Mouse (Mus musculus): ENCODE results near the gene Krt8. TPM values are rescaled to one million over a fixed set of nuclear protein-coding genes. Genes with fewer than 3 reads are reported as not detected.

The Krt8 gene
- total RNA-seq, 2 experiments from 2014 or later: 1.5 TPM; not detected in 1

- no peak for ATAC-seq (replicated peaks; ENCODE audit: low FRiP score, low TSS enrichment, poor library complexity, severe bottlenecking)
These were observed 20.9 kb downstream of the Krt8 start for GRCm38 (mm10) chr15:101983315-101983948.

- no peak for ATAC-seq (replicated peaks; ENCODE audit: low FRiP score, low TSS enrichment, poor library complexity, severe bottlenecking)
These were observed 23.4 kb downstream of the Krt8 start for GRCm38 (mm10) chr15:101980849-101981248.

- peak; percentile 59 for ATAC-seq (replicated peaks; ENCODE audit: low FRiP score, low TSS enrichment, poor library complexity, severe bottlenecking)
These were observed 27.1 kb downstream of the Krt8 start for GRCm38 (mm10) chr15:101977043-101977726.

DNA sequence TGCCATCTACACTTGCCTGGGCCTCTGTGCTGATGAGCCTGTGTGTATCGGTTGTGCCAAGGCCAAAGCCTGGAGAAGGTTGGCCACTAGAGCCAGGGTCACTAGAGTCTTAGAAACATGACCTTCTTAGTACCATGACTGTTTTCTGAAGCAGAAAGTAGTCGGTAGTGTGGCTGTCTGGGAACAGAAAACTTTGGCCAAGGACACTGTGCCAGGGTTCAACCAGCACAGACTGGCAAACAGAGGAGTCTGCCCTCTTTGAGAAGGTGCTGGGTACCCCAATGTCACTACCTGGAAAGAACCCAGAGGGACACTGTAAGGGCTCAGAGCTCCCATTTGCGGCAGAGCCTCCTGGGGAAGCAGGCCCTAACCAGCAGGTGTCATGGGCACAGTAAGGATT lies 27.6 kb downstream of the Krt8 start:
- no peak for ATAC-seq (replicated peaks; ENCODE audit: low FRiP score, low TSS enrichment, poor library complexity, severe bottlenecking)

DNA sequence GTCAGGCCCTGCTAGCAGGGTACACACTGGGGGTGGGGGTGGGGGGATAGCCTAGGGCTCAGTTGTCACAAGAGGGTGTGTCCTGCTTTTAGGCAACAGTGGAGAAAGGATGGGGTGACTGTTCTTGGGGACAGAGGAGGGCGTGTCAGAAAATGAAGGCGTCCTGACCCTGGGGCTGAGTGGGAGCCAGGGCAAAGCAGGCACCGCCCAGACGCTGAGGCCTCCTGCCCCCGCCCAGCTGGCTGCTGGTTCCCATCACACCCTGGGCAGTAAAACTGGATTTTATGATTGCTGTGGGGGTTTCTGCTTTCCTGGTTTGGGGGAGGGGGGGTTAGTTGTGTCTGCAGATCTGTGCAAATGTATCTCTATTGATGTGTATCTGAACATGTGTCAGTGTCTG lies 28.3 kb downstream of the Krt8 start:
- ATAC-seq (replicated peaks; ENCODE audit: low FRiP score, low TSS enrichment, poor library complexity, severe bottlenecking): peak; percentile 53

DNA sequence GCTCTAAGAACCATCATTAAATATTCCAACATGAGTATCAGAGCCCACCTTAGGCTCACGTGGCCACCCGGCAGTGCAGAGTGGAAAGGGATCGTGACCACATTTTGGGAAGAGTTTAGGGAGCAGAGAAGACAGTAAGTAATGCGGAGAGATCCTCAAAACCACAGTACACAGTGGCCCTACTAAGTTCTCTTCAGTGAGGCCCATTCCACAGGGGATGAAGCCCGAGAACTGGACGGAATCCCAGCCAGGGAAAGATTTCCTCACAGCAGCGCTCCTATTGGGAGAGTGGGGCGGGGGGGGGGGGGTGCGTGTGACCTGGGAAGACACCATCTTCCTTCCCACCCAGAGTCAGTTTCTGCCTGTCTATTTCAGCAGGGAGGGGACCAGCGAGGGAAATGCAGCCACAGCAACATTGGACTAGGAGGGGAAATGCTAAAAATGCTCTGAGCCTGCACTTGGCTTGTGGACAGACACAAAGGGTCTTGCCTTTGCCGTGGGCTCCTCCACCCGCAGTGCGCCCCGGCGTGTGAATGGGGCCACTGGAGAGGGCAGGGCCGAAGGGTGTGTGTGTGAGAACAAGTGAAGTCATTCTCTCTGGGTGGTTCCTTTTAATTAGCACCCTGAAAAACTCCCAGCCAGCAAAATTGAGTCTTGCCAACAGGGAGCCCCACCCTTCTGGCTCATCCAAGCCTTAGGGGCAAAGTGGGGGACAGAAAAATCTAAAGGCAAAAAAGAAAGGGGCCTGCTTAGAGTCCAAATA lies 30.0 kb downstream of the Krt8 start:
- ATAC-seq (replicated peaks; ENCODE audit: low FRiP score, low TSS enrichment, poor library complexity, severe bottlenecking): no peak

- peak; percentile 75 for ATAC-seq (replicated peaks; ENCODE audit: low FRiP score, low TSS enrichment, poor library complexity, severe bottlenecking)
These were observed 30.7 kb downstream of the Krt8 start for GRCm38 (mm10) chr15:101973414-101974077.

GRCm38 (mm10) chr15:101970536-101970935 lies 33.7 kb downstream of the Krt8 start:
- no peak for ATAC-seq (replicated peaks; ENCODE audit: low FRiP score, low TSS enrichment, poor library complexity, severe bottlenecking)

DNA sequence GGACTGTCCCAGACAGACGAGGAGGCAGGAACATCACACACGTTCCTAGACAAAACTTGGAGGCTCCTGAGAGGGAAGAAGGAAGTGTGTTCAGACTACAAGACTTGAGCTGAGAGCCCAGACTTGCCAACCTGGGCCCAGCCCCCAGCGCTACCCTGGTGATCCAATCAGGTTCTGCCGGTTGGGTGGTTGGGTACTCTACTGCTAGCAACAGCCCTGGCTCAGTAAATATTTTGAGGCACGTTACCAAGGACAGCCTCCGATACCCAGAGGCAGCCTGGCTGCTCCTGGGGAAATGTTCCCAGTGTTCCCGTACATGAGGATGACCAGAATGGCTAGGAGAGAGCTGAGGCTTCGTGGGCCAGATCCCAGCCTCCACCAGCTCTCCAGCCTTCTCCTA lies 37.5 kb downstream of the Krt8 start:
- no peak for ATAC-seq (replicated peaks; ENCODE audit: low FRiP score, low TSS enrichment, poor library complexity, severe bottlenecking)

DNA sequence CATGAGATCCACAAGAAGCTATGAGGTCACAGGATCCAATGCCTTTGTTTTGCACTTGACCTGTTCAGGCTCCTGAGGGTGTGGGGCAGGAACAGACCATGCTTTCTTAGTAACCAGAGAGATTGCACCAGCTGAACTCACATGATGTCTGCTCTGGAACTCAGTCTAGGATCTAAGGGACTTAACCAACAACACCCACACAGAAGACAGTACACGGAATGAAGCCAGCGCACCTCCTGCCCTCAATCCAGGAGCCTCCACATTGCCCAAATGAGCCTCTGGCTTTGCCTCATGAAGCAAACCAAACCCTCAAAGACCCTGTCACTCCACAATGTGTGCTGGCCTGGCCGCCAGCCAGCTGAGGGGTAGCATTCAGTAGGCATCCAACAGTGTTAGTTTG lies 45.4 kb downstream of the Krt8 start:
- ATAC-seq (replicated peaks; ENCODE audit: low FRiP score, low TSS enrichment, poor library complexity, severe bottlenecking): no peak

DNA sequence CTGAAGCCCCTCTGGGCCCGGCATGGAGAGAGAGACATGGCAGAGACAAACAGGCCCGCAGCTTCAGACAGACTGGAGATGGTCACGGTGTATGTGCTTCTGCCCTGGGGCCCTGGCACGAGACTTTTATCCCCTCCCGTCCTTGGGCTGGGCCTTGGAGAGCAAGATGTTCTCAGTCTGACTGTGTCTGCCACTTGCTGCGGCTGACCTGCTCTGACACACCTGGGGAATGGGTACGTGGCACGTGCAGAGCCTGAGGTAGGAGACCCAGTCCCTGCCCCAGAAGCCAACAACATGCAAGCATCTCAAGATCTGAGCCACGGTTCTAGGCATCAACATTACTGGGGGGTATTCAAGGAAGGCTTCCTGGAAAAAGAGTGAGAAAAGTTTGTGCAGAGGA lies 50.1 kb downstream of the Krt8 start, which contains the start of gene Krt78:
Krt78 (minus strand) TSS at position 101 of the 400 bp plus-strand sequence.
- no peak for ATAC-seq (replicated peaks; ENCODE audit: low FRiP score, low TSS enrichment, poor library complexity, severe bottlenecking)

DNA sequence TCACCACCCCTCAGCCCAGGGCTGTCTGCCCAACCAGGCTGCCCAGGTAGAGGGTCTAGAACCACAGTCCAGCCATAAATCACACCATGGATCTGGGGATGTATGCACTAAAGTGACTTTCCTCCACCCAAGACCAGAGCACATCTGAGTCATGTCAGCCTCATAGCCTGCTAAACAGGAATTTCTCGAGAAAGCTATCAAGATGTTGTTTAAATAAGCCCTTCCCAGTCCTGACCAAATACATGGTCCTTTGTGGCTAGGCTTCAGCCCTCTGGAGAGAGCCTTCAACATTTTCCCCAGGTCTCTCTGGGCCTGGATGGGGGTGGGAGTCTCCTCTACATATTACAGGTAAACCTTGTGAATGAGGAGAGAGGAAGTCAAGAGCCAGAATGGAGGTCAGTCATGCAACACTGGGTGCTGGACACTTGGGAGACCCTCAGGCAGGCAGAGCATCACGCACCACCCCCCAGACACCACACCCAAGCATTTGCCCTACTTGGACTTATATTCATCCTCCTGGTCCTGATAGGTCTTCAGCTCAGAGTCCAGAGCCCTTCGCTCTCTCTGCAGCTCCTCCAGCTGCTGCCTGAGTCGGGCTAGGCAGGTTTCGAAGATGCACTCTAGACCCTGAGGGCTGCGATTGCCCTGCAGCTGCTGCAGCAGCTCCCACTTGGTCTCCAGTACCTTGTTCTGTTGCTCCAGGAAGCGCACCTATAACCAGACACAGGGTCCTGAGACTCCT lies 51.4 kb downstream of the Krt8 start:
- no peak for ATAC-seq (replicated peaks; ENCODE audit: low FRiP score, low TSS enrichment, poor library complexity, severe bottlenecking)

Other genes starting within 250 kb of the Krt8 start
- gene Krt72, start 218.0 kb downstream of the Krt8 start, total RNA-seq (2014; fragmentation: Nextera tagmentation): not detected in 2 replicates
- gene Krt72, start 218.0 kb downstream of the Krt8 start, total RNA-seq (2017): not detected in 2 replicates
- not detected in 2 replicates for gene Krt73, start 202.1 kb downstream of the Krt8 start, total RNA-seq (2014; fragmentation: Nextera tagmentation)
- not detected in 2 replicates for gene Krt73, start 202.1 kb downstream of the Krt8 start, total RNA-seq (2017)
- not detected in 2 replicates for gene Krt2, start 186.3 kb downstream of the Krt8 start, total RNA-seq (2014; fragmentation: Nextera tagmentation)
- gene Krt2, start 186.3 kb downstream of the Krt8 start, total RNA-seq (2017): not detected in 2 replicates
- not detected in 2 replicates for gene Krt1, start 153.7 kb downstream of the Krt8 start, total RNA-seq (2014; fragmentation: Nextera tagmentation)
- gene Krt1, start 153.7 kb downstream of the Krt8 start, total RNA-seq (2017): not detected in 2 replicates
- gene Krt77, start 134.8 kb downstream of the Krt8 start, total RNA-seq (2014; fragmentation: Nextera tagmentation): not detected in 2 replicates
- not detected in 2 replicates for gene Krt77, start 134.8 kb downstream of the Krt8 start, total RNA-seq (2017)
- gene Krt76, start 111.6 kb downstream of the Krt8 start, total RNA-seq (2014; fragmentation: Nextera tagmentation): not detected in 2 replicates
- gene Krt76, start 111.6 kb downstream of the Krt8 start, total RNA-seq (2017): not detected in 2 replicates
- not detected in 2 replicates for gene Krt4, start 79.7 kb downstream of the Krt8 start, total RNA-seq (2014; fragmentation: Nextera tagmentation)
- not detected in 2 replicates for gene Krt4, start 79.7 kb downstream of the Krt8 start, total RNA-seq (2017)
- not detected in 2 replicates for gene Krt79, start 64.2 kb downstream of the Krt8 start, total RNA-seq (2014; fragmentation: Nextera tagmentation)
- not detected in 2 replicates for gene Krt79, start 64.2 kb downstream of the Krt8 start, total RNA-seq (2017)
- not detected in 2 replicates for gene Krt78, start 50.2 kb downstream of the Krt8 start, total RNA-seq (2014; fragmentation: Nextera tagmentation)
- not detected in 2 replicates for gene Krt78, start 50.2 kb downstream of the Krt8 start, total RNA-seq (2017)
- gene Krt18, start 23.7 kb upstream of the Krt8 start, total RNA-seq (2014; fragmentation: Nextera tagmentation): 8.3 TPM in 1 of 2 replicates, not detected in the other
- 7.2 and 11.5 TPM in 2 replicates for gene Krt18, start 23.7 kb upstream of the Krt8 start, total RNA-seq (2017)
- gene Eif4b, start 69.3 kb upstream of the Krt8 start, total RNA-seq (2014; fragmentation: Nextera tagmentation): 328 and 355 TPM in 2 replicates
- 527 and 549 TPM in 2 replicates for gene Eif4b, start 69.3 kb upstream of the Krt8 start, total RNA-seq (2017)
- gene Tns2, start 95.9 kb upstream of the Krt8 start, total RNA-seq (2014; fragmentation: Nextera tagmentation): not detected in 2 replicates
- gene Tns2, start 95.9 kb upstream of the Krt8 start, total RNA-seq (2017): not detected in 2 replicates
- gene Spryd3, start 131.8 kb upstream of the Krt8 start, total RNA-seq (2014; fragmentation: Nextera tagmentation): 19.6 and 21.5 TPM in 2 replicates
- gene Spryd3, start 131.8 kb upstream of the Krt8 start, total RNA-seq (2017): 14.4 and 18.7 TPM in 2 replicates
- gene Igfbp6, start 139.9 kb upstream of the Krt8 start, total RNA-seq (2014; fragmentation: Nextera tagmentation): not detected in 2 replicates
- gene Igfbp6, start 139.9 kb upstream of the Krt8 start, total RNA-seq (2017): not detected in 2 replicates
- gene Soat2, start 146.0 kb upstream of the Krt8 start, total RNA-seq (2014; fragmentation: Nextera tagmentation): 12.8 and 15.4 TPM in 2 replicates
- gene Soat2, start 146.0 kb upstream of the Krt8 start, total RNA-seq (2017): 8.9 and 11.2 TPM in 2 replicates
- gene Zfp740, start 198.8 kb upstream of the Krt8 start, total RNA-seq (2014; fragmentation: Nextera tagmentation): 39.8 and 65.3 TPM in 2 replicates
- 33.0 and 39.0 TPM in 2 replicates for gene Zfp740, start 198.8 kb upstream of the Krt8 start, total RNA-seq (2017)
- gene Csad, start 200.2 kb upstream of the Krt8 start, total RNA-seq (2014; fragmentation: Nextera tagmentation): 9.6 and 21.4 TPM in 2 replicates
- gene Csad, start 200.2 kb upstream of the Krt8 start, total RNA-seq (2017): 11.4 and 33.8 TPM in 2 replicates
- gene Itgb7, start 227.5 kb upstream of the Krt8 start, total RNA-seq (2014; fragmentation: Nextera tagmentation): 13.1 and 17.0 TPM in 2 replicates
- gene Itgb7, start 227.5 kb upstream of the Krt8 start, total RNA-seq (2017): 47.2 and 51.0 TPM in 2 replicates